Mouse (Mus musculus) thymus, adult 2 months (tissue): ENCODE data around the gene Kras.

ENCODE experiments used
- CTCF ChIP-seq: fragments of 200-500 bp; IDR thresholded peaks from 2 replicates; pipeline ENCODE4 v1.5.1; 2012; ENCODE audit warnings: mild to moderate bottlenecking, control low read depth, low read length, moderate library complexity, borderline replicate concordance; ENCODE audit not compliant: control insufficient read depth, poor library complexity, insufficient read depth; ENCODE audit errors: extremely low read depth
- POLR2A ChIP-seq: fragments of 200-500 bp; IDR thresholded peaks from 2 replicates; pipeline ENCODE4 v1.6.1; 2012; ENCODE audit warnings: mild to moderate bottlenecking, low read length, control low read depth, moderate library complexity; ENCODE audit not compliant: control insufficient read depth, poor library complexity, insufficient read depth; ENCODE audit errors: extremely low read depth

- TF ChIP-seq POLR2A (no peak), CTCF (no peak)
These were observed 6.6 kb upstream of the Kras start for GRCm38 (mm10) chr6:145256701-145257073.
